Mouse (Mus musculus): ENCODE data around the gene Chrna1. TPM values are rescaled to one million over a fixed set of nuclear protein-coding genes. Genes with fewer than 3 reads are reported as not detected.

The Chrna1 gene
- polyA plus RNA-seq, 1 experiment from 2014 or later = 0.32 TPM

DNA sequence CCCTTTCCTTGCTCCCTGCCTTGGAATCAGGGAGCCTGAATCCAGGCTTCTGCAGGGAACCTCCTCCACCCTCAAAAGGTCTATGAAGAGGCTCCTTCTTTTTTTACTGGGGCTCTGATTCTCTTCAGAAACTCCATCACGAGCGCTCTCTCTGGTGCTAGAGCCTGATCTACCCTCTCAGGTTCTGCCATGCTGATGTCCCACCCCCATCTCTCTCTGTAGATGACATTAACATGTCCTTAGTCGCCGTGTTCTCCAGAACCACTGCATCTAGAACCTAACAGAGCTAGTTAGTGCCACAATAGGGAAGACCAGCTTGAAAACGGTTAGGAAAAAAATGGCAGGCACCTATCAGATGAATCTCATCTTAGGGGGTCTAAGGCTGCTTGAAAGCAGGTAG lies 16.2 kb upstream of the Chrna1 start:
- H3K9ac ChIP-seq = no peak overlapping the region
- DNase-seq (ENCODE audit: low spot score) = no peak
- no peaks in the 10 kb centered on the region for H3K27me3 ChIP-seq (ENCODE audit: control insufficient read depth, insufficient read depth, low read length)
- H3K4me1 ChIP-seq (replicated peaks; ENCODE audit: control insufficient read depth, insufficient read depth, low read length) = no peaks in the 10 kb centered on the region
- 75% methylated on average over 5 of the region's 5 CpGs for WGBS
- no peak overlapping the region for H3K4me2 ChIP-seq (replicated peaks)
- no peak overlapping the region for H3K4me3 ChIP-seq (replicated peaks; ENCODE audit: low read length)
- no peaks in the 10 kb centered on the region for H3K36me3 ChIP-seq (replicated peaks; ENCODE audit: control insufficient read depth, insufficient read depth)
- no peak for ATAC-seq (ENCODE audit: low FRiP score)
- H3K9me3 ChIP-seq (ENCODE audit: control insufficient read depth, low read length) = no peaks in the 10 kb centered on the region
- no peak overlapping the region for H3K27ac ChIP-seq

DNA sequence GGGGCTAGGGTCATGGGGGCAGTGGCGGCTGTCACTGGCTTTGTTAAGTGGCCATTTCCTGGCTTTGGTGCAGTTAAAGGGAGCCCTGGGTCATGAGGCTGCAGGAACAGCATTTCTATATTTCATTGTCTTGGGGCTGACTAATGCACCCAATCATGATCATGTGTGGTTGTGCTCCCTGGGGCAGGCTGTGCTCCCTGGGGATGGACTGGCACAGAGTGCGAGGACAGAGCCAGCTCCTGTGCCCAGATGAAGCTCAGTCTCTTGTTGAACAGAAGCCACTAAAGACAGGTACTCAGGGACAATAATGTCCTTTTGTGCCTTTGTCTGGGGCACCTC lies 12.9 kb upstream of the Chrna1 start:
- no peaks in the 10 kb centered on the region for H3K9me3 ChIP-seq (ENCODE audit: control insufficient read depth, low read length)
- WGBS = 77% methylated on average over 2 of the region's 2 CpGs
- H3K27ac ChIP-seq = no peak overlapping the region
- no peaks in the 10 kb centered on the region for H3K27me3 ChIP-seq (ENCODE audit: control insufficient read depth, insufficient read depth, low read length)
- no peak overlapping the region for H3K9ac ChIP-seq
- ATAC-seq (ENCODE audit: low FRiP score) (no peak), DNase-seq (ENCODE audit: low spot score) (no peak)
- no peak overlapping the region for H3K4me3 ChIP-seq (replicated peaks; ENCODE audit: low read length)
- no peak overlapping the region for H3K4me2 ChIP-seq (replicated peaks)
- H3K36me3 ChIP-seq (replicated peaks; ENCODE audit: control insufficient read depth, insufficient read depth) = no peaks in the 10 kb centered on the region
- peaks cover 6% of the 10 kb centered on the region; the same call in 1 of the 2 replicates for H3K4me1 ChIP-seq (replicated peaks; ENCODE audit: control insufficient read depth, insufficient read depth, low read length)

DNA sequence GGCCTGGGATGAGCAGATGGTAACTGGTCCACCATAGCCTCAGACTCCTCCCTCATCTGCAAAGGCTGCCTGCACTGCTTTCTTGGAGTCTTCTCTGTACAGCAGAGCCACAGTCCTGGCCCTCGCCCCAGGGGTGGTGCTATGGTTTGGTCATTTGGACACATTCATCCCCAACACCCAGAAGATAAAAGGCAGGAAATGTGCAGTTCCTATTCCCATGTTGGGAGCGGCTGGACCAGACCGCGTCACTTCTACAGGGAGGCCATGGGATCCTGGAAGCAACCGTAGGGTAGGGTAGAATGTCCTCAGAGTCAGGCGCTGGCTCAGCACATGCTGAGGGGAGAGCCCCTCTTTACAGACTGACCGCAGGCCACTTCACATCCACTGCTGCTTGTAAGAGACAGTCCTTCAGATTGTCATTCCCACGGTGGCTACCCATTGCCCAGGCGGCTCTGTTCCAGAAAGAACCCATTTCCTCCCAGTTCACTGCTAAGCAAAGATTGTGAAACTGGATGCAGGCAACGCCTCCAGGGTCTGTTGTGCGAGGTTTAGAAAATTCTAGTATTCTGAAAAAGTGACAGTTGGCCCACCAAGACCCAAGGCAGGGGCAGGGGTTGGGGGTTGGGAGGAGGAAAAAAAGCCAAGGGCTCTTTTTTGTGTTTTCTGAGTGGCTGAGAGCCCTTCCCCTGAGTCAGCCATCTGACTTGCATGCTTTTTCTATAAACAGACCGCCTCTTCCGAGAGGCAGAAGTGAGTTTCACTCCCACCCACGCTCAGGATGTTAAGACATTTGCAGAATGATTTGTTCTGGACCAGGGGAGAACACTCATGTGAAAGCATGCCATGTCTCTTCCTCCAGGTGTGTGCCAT lies 12.3 kb upstream of the Chrna1 start:
- H3K36me3 ChIP-seq (replicated peaks; ENCODE audit: control insufficient read depth, insufficient read depth) = no peaks in the 10 kb centered on the region
- WGBS = 82% methylated on average over 14 of the region's 14 CpGs
- ATAC-seq (ENCODE audit: low FRiP score) (no peak), DNase-seq (ENCODE audit: low spot score) (no peak)
- no peaks in the 10 kb centered on the region for H3K9me3 ChIP-seq (ENCODE audit: control insufficient read depth, low read length)
- no peaks in the 10 kb centered on the region for H3K27me3 ChIP-seq (ENCODE audit: control insufficient read depth, insufficient read depth, low read length)
- peaks cover 6% of the 10 kb centered on the region; the same call in 1 of the 2 replicates for H3K4me1 ChIP-seq (replicated peaks; ENCODE audit: control insufficient read depth, insufficient read depth, low read length)
- no peak overlapping the region for H3K4me2 ChIP-seq (replicated peaks)
- no peak overlapping the region for H3K4me3 ChIP-seq (replicated peaks; ENCODE audit: low read length)
- no peak overlapping the region for H3K27ac ChIP-seq
- no peak overlapping the region for H3K9ac ChIP-seq

DNA sequence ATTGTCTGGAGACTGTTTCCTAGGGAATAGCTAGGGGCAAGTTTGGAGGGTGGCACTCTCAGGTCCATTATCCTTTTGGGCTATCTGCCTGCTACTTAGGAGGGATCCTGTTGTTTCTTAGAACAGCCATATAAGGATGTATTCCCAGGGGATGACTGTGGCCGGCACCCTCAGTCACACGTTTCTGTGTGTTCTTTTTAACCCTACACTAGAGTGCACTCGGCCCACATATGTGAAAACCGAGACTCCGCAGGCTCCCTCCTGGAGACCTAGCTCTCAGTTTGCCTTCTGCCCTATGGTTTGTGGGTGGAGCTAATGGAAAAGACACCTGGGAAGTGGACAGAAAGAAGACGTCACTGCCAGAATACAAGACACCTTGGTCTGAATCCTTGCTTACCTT lies 11.1 kb upstream of the Chrna1 start:
- Histone ChIP-seq H3K27me3 (ENCODE audit: control insufficient read depth, insufficient read depth, low read length) (no peaks in the 10 kb centered on the region), H3K9me3 (ENCODE audit: control insufficient read depth, low read length) (no peaks in the 10 kb centered on the region), H3K9ac (no peak overlapping the region), H3K4me1 (replicated peaks; ENCODE audit: control insufficient read depth, insufficient read depth, low read length) (peaks cover 8% of the 10 kb centered on the region; the same call in 1 of the 2 replicates), H3K36me3 (replicated peaks; ENCODE audit: control insufficient read depth, insufficient read depth) (no peaks in the 10 kb centered on the region), H3K4me3 (replicated peaks; ENCODE audit: low read length) (no peak overlapping the region), H3K4me2 (replicated peaks) (no peak overlapping the region), H3K27ac (no peak overlapping the region)
- no peak for ATAC-seq (ENCODE audit: low FRiP score)
- WGBS = 60% methylated on average over 6 of the region's 6 CpGs
- DNase-seq (ENCODE audit: low spot score) = no peak

DNA sequence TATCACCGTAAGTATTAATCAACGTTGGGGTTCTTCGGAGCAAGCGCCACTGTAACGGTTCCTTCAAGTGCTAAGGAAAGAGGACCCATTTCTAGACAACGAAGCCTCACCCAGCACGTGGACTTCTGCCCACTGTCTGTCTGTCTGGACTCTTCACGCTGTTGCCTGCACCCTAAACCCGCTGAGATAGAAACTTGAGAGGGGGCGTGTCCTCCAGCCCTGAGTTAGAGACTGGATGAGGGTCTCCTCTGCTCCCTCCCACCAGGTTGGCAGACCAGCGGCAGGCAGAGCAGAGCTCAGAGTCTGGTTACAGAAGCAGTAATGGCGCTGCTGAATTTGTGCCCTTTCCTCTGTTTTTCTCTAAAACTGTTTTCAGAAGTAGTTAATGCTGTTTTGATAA lies 10.0 kb upstream of the Chrna1 start:
- no peak overlapping the region for H3K27ac ChIP-seq
- H3K4me1 ChIP-seq (replicated peaks; ENCODE audit: control insufficient read depth, insufficient read depth, low read length) = peaks cover 16% of the 10 kb centered on the region; the same call in 1 of the 2 replicates
- peak overlapping the region; percentile 46 for H3K4me2 ChIP-seq (replicated peaks)
- H3K36me3 ChIP-seq (replicated peaks; ENCODE audit: control insufficient read depth, insufficient read depth) = no peaks in the 10 kb centered on the region
- no peaks in the 10 kb centered on the region for H3K27me3 ChIP-seq (ENCODE audit: control insufficient read depth, insufficient read depth, low read length)
- no peak for DNase-seq (ENCODE audit: low spot score)
- no peaks in the 10 kb centered on the region for H3K9me3 ChIP-seq (ENCODE audit: control insufficient read depth, low read length)
- no peak overlapping the region; the same call in 1 of the 2 replicates for H3K4me3 ChIP-seq (replicated peaks; ENCODE audit: low read length)
- H3K9ac ChIP-seq = peak overlapping the region; percentile 39; the same call in 1 of the 2 replicates
- no peak for ATAC-seq (ENCODE audit: low FRiP score)
- 17% methylated on average over 12 of the region's 12 CpGs for WGBS

DNA sequence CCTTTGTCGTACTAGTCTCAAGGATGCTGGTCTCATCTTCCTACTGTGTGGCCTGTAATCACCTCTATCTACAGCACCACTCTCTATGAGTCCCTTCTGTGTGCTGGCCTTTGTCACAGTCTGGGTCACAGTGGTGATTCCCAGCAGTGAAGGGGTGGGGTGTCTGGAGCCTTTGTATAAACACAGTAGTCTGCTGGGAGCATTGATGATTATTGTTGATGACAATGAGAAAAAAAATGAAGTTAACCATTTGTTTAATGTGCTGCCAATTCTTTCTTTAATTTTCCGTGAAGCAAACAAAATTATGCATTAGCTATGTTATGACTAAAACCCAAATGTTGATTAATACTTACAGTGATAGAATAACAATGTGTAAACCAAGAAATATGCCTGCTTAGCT lies 8.8 kb upstream of the Chrna1 start:
- ATAC-seq (ENCODE audit: low FRiP score) = no peak

DNA sequence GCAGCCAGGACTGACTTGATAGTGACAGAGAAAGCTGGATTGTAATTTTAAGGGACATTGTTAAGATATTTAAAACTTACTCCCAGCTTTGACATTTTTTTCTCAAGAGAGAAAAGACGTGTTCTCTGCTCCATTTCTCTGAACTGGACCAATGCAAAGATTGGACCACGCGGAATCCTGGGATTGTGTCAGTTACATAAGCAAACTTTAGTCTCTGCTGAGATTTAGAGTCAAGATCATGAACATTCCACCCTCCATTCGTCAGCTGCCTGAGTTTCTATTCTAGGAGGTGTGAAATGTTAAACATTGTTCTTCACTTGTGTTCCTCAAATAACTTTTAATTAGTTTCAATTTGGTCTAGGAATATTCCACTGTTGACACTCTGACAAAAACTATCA lies 7.0 kb upstream of the Chrna1 start:
- Histone ChIP-seq H3K27ac (no peak overlapping the region), H3K4me2 (replicated peaks) (no peak overlapping the region), H3K4me1 (replicated peaks; ENCODE audit: control insufficient read depth, insufficient read depth, low read length) (peaks cover 16% of the 10 kb centered on the region; the same call in 1 of the 2 replicates), H3K9me3 (ENCODE audit: control insufficient read depth, low read length) (no peaks in the 10 kb centered on the region), H3K9ac (no peak overlapping the region), H3K4me3 (replicated peaks; ENCODE audit: low read length) (no peak overlapping the region), H3K36me3 (replicated peaks; ENCODE audit: control insufficient read depth, insufficient read depth) (no peaks in the 10 kb centered on the region), H3K27me3 (ENCODE audit: control insufficient read depth, insufficient read depth, low read length) (peaks cover 3% of the 10 kb centered on the region; the same call in 1 of the 2 replicates)
- DNase-seq (ENCODE audit: low spot score) (no peak), ATAC-seq (ENCODE audit: low FRiP score) (no peak)
- 58% methylated on average over 4 of the region's 4 CpGs for WGBS

More for the DNA sequence above, 8.8 kb upstream of the Chrna1 start:
- DNase-seq (ENCODE audit: low spot score) = no peak
- Histone ChIP-seq H3K9me3 (ENCODE audit: control insufficient read depth, low read length) (no peaks in the 10 kb centered on the region), H3K4me1 (replicated peaks; ENCODE audit: control insufficient read depth, insufficient read depth, low read length) (peaks cover 16% of the 10 kb centered on the region; the same call in 1 of the 2 replicates), H3K9ac (no peak overlapping the region), H3K27me3 (ENCODE audit: control insufficient read depth, insufficient read depth, low read length) (no peaks in the 10 kb centered on the region), H3K4me2 (replicated peaks) (no peak overlapping the region), H3K27ac (no peak overlapping the region), H3K36me3 (replicated peaks; ENCODE audit: control insufficient read depth, insufficient read depth) (no peaks in the 10 kb centered on the region), H3K4me3 (replicated peaks; ENCODE audit: low read length) (no peak overlapping the region)
- 76% methylated on average over 2 of the region's 2 CpGs for WGBS

DNA sequence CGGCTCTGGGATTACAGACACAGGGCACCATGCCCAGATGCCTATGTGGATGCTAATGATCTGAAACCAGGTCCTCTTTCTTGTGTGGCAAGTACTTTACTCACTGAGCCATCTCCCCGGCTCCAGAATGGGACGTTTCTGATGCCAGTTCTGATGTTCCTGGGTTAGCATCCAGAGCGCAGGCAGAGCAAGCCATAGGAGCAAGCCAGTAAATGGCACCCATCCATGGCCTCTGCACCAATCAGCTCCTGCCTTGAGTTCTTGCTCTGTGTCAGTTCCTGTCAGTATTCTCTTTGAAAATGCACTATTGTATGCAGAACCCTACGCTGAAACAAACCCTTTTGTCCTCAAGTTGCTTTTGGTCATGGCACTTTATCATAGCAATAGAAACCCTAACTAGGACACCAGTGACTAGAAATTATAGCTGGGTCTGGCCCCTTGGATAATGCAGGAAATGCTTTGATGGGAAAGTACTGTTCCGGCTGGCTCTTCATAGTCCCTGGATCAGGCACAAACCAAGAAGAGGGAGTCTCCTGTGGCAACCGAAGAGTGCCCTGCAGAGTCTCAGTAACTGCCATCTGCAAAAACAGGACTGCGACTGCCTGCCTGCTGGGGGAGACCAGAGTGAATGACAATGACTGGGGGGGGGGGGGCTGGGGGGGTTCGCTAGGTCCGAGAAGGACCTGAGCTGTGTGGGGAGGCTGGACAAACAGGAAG lies 6.4 kb upstream of the Chrna1 start:
- no peak for DNase-seq (ENCODE audit: low spot score)

DNA sequence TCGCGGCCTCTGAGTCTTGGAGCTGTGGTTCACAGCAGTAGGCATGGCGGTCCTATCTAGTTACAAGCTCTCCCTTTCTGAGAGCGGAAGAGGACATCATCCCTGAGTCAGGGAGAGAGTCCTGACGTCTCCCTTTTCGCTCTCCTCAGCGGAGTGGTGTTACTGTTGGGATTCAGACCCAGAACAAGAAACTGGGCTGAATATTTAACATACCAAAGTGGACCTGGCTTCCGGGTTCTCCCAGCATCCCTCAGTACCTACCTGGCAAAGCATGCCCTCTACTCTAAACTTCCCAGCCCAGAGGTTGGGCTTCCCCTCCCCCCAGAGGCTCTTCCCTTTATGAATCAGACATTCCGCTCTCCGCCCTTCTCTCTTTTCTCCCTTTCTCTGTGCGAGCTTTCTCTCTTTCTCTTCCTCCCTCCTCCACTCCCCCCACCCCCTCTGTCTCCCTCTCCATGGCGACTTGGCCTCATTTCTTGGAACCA lies 5.3 kb upstream of the Chrna1 start:
- peak; percentile 39 for DNase-seq (ENCODE audit: low spot score)
- no peak overlapping the region for H3K27ac ChIP-seq
- peaks cover 3% of the 10 kb centered on the region; the same call in 1 of the 2 replicates for H3K27me3 ChIP-seq (ENCODE audit: control insufficient read depth, insufficient read depth, low read length)
- peaks cover 14% of the 10 kb centered on the region; the same call in 1 of the 2 replicates for H3K4me1 ChIP-seq (replicated peaks; ENCODE audit: control insufficient read depth, insufficient read depth, low read length)
- ATAC-seq (ENCODE audit: low FRiP score) = 0 out of 2 replicates have a peak, but pooled peaks have one; percentile 24
- H3K4me3 ChIP-seq (replicated peaks; ENCODE audit: low read length) = peak overlapping the region; percentile 31
- 11% methylated on average over 12 of the region's 12 CpGs for WGBS
- H3K4me2 ChIP-seq (replicated peaks) = peak overlapping the region; percentile 54
- peak overlapping the region; percentile 30; the same call in 1 of the 2 replicates for H3K9ac ChIP-seq
- H3K36me3 ChIP-seq (replicated peaks; ENCODE audit: control insufficient read depth, insufficient read depth) = no peaks in the 10 kb centered on the region
- no peaks in the 10 kb centered on the region for H3K9me3 ChIP-seq (ENCODE audit: control insufficient read depth, low read length)

More for the DNA sequence above, 6.4 kb upstream of the Chrna1 start:
- no peak for ATAC-seq (ENCODE audit: low FRiP score)
- H3K36me3 ChIP-seq (replicated peaks; ENCODE audit: control insufficient read depth, insufficient read depth) = no peaks in the 10 kb centered on the region
- no peak overlapping the region for H3K4me2 ChIP-seq (replicated peaks)
- WGBS = 44% methylated on average over 9 of the region's 10 CpGs
- no peak overlapping the region for H3K9ac ChIP-seq
- no peak overlapping the region for H3K27ac ChIP-seq
- H3K9me3 ChIP-seq (ENCODE audit: control insufficient read depth, low read length) = no peaks in the 10 kb centered on the region
- peaks cover 3% of the 10 kb centered on the region; the same call in 1 of the 2 replicates for H3K27me3 ChIP-seq (ENCODE audit: control insufficient read depth, insufficient read depth, low read length)
- H3K4me1 ChIP-seq (replicated peaks; ENCODE audit: control insufficient read depth, insufficient read depth, low read length) = peaks cover 16% of the 10 kb centered on the region; the same call in 1 of the 2 replicates
- no peak overlapping the region for H3K4me3 ChIP-seq (replicated peaks; ENCODE audit: low read length)

All from hindbrain, embryonic 14.5 days (tissue).